Mouse (Mus musculus) CD4-positive, CD25-positive, alpha-beta regulatory T cell (primary cell): Measurements from ENCODE around the gene Dclk2. TPM values are rescaled to one million over a fixed set of nuclear protein-coding genes. Genes with fewer than 3 reads are reported as not detected.

Experiments
- polyA plus RNA-seq: library from polyadenylated mRNA; unstranded; fragments of 100-300 nt; shearing (Covaris generic); gene quantifications from one replicate; pipeline ENCODE4 v1.2.1, GENCODE M21; 2017

Dclk2 gene
- polyA plus RNA-seq, result 20.7 TPM

GRCm38 (mm10) chr3:86920343-86921083 is at the start of gene Dclk2:
TSS of gene Dclk2 (minus strand) at chr3:86920852.

Other genes with a start within 250 kb of the Dclk2 start
- gene Cd1d1, start 78.6 kb upstream of the Dclk2 start, polyA plus RNA-seq, result 149 TPM